Mouse (Mus musculus): ENCODE results near the gene Lrrc26.

DNA sequence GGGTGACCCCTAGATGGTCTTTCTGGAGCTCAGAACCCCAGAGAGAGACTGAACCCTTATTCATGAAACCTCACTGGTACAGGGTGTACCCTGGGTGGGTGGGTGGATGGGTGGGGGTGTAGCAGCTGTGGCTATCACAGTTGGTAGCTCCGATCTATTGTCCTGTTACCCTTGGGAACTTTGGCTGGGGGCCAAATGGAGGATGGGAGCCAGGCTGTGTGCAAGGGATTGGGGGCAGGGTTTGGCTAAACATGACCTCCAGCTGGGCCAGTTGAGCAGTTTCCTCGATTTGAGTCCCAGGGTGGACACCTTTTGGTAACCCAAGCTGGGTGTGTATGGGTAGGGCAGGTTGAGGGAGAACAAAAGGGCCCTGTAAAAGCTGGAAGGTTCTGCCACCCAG, 23.0 kb upstream of the Lrrc26 start:
- TF ChIP-seq CTCF (IDR thresholded peaks at IDR 0.05; ENCODE audit: extremely low read depth, insufficient read length, insufficient replicate concordance, low read depth, low read length), result no peak
- TF ChIP-seq POLR2A (IDR thresholded peaks at IDR 0.05; ENCODE audit: low read depth, low read length), result no peak
